ENCODE assay signal across 10 mouse cellular contexts in genomic region chr1:37931806-37932205, GRCm38 (mm10). TPM values are rescaled to one million over a fixed set of nuclear protein-coding genes. Genes with fewer than 3 reads are reported as not detected.
DNase-seq lines count a peak whose midpoint lies in the region; ATAC-seq lines count a peak whose summit lies in the region.
"Had no signal": no experiment of that assay in that cellular context is flagged by ENCODE, and none has a peak within 500 bp of the region (broad histone marks: within the 10 kb centered on the region; RNA-seq: fewer than 3 reads in every experiment).

No protein-coding gene starts in this region.

- WGBS in liver, embryonic 11.5 days, result 36% methylated on average over 3 of the region's 3 CpGs

- no peaks in the 10 kb centered on the region for H3K4me1 ChIP-seq in liver, embryonic 11.5 days (replicated peaks; ENCODE audit: control insufficient read depth, insufficient read depth, low read length)

- no peak for ATAC-seq in liver, embryonic 11.5 days (replicated peaks; ENCODE audit: low FRiP score)
- no peak for ATAC-seq in granulocyte monocyte progenitor cell, adult 5-6 weeks (replicated peaks; ENCODE audit: poor library complexity, severe bottlenecking)

- peak; percentile 28 to 30 for DNase-seq in right cerebral cortex, postnatal 10 days (ENCODE audit: low spot score in 2 of 2)
- no peak for DNase-seq in right cerebral cortex, postnatal 36 days (ENCODE audit: low spot score in 2 of 2)
- DNase-seq in brain, adult 2 months (ENCODE audit: low read depth, low spot score), result peak; percentile 42
- peak; percentile 22 for DNase-seq in kidney, postnatal 14 days
- DNase-seq in yolk sac, embryonic 10.5 days (ENCODE audit: low spot score), result peak; percentile 5
- DNase-seq in left cerebral cortex, postnatal 25 days (ENCODE audit: low spot score in 2 of 2), result no peak
- no peak for DNase-seq in liver, embryonic 11.5 days (ENCODE audit: low spot score)
- DNase-seq: cerebellum, postnatal 14 days had no signal

- H3K36me3 ChIP-seq in liver, embryonic 11.5 days (ENCODE audit: control insufficient read depth, insufficient read depth, low read length), result no peaks in the 10 kb centered on the region

- intact Hi-C loops in left cerebral cortex, postnatal 25 days (cut with DNase I), result no loop called here

- no peak overlapping the region for H3K27ac ChIP-seq in liver, embryonic 11.5 days (ENCODE audit: low read depth, low read length)

- H3K27me3 ChIP-seq in liver, embryonic 11.5 days (replicated peaks; ENCODE audit: control insufficient read depth, insufficient read depth, low read length), result no peaks in the 10 kb centered on the region

- no peak overlapping the region for H3K4me3 ChIP-seq in liver, embryonic 11.5 days (ENCODE audit: low read depth, low read length)

- no peak overlapping the region for H3K9ac ChIP-seq in liver, embryonic 11.5 days (ENCODE audit: low read depth, low read length)

- no peaks in the 10 kb centered on the region for H3K9me3 ChIP-seq in liver, embryonic 11.5 days (ENCODE audit: control insufficient read depth, low read length)

- no peak overlapping the region for H3K4me2 ChIP-seq in liver, embryonic 11.5 days

RNA-seq across cellular contexts. Expression of gene Lyg2, which starts 15.5 kb away (rescaled TPM):
- not detected for total RNA-seq in left cerebral cortex, postnatal 25 days (2021)
- polyA plus RNA-seq in liver, embryonic 11.5 days (2014; fragmentation: Nextera tagmentation; extraction: Ambion mirVana), result not detected in 2 replicates
- not detected in 2 replicates for total RNA-seq in granulocyte monocyte progenitor cell, adult 5-6 weeks (2014; fragmentation: Nextera tagmentation)
- not detected in 2 replicates for total RNA-seq in granulocyte monocyte progenitor cell, adult 5-6 weeks (2017)

RNA-seq across cellular contexts. Expression of gene Lyg1, which starts 25.8 kb away (rescaled TPM):
- total RNA-seq in left cerebral cortex, postnatal 25 days (2021), result not detected
- not detected in 2 replicates for polyA plus RNA-seq in liver, embryonic 11.5 days (2014; fragmentation: Nextera tagmentation; extraction: Ambion mirVana)
- not detected in 2 replicates for total RNA-seq in granulocyte monocyte progenitor cell, adult 5-6 weeks (2014; fragmentation: Nextera tagmentation)
- total RNA-seq in granulocyte monocyte progenitor cell, adult 5-6 weeks (2017), result not detected in 2 replicates
- total RNA-seq: left cerebral cortex, postnatal 14 days had no signal

RNA-seq across cellular contexts. Expression of gene Mrpl30, which starts 41.5 kb away (rescaled TPM):
- total RNA-seq in left cerebral cortex, postnatal 25 days (2021), result 100 to 1,000 TPM; 140 to 152 TPM
- 288 and 300 TPM in 2 replicates for polyA plus RNA-seq in liver, embryonic 11.5 days (2014; fragmentation: Nextera tagmentation; extraction: Ambion mirVana)
- total RNA-seq in granulocyte monocyte progenitor cell, adult 5-6 weeks (2014; fragmentation: Nextera tagmentation), result 213 and 226 TPM in 2 replicates
- total RNA-seq in granulocyte monocyte progenitor cell, adult 5-6 weeks (2017), result 145 and 266 TPM in 2 replicates

RNA-seq across cellular contexts. Expression of gene Mitd1, which starts 41.6 kb away (rescaled TPM):
- 10 to 100 TPM; 11.2 to 12.2 TPM for total RNA-seq in left cerebral cortex, postnatal 25 days (2021)
- polyA plus RNA-seq in liver, embryonic 11.5 days (2014; fragmentation: Nextera tagmentation; extraction: Ambion mirVana), result 36.3 and 37.7 TPM in 2 replicates
- 17.2 and 32.3 TPM in 2 replicates for total RNA-seq in granulocyte monocyte progenitor cell, adult 5-6 weeks (2014; fragmentation: Nextera tagmentation)
- 24.0 and 39.4 TPM in 2 replicates for total RNA-seq in granulocyte monocyte progenitor cell, adult 5-6 weeks (2017)

Comparison
In these comparisons a context has a peak if more than half of its experiments do, and no peak if none do; other contexts are left out.
1. DNase-seq: peak in right cerebral cortex, postnatal 10 days (2 of 2), brain, adult 2 months (single experiment), kidney, postnatal 14 days (single experiment) and yolk sac, embryonic 10.5 days (single experiment); none in right cerebral cortex, postnatal 36 days (0 of 2), left cerebral cortex, postnatal 25 days (0 of 2) and liver, embryonic 11.5 days (single experiment).